Mouse (Mus musculus) kidney, adult 2 months (tissue): ENCODE measurements at regions not wholly inside any gene's neighbourhood (a gene's known extent, or its start where the extent isn't known, plus 50 kb on each side); places are given as distances from the start of the nearest gene placed in this dataset.

Experiments used
- CTCF ChIP-seq: fragments of 200-500 bp; conservative IDR thresholded peaks from 2 replicates; pipeline ENCODE4 v1.5.1; 2011; ENCODE audit warnings: low read depth, mild to moderate bottlenecking, control low read depth, low read length, moderate library complexity, mixed read lengths; ENCODE audit not compliant: insufficient read depth, insufficient read length
- POLR2A ChIP-seq: fragments of 200-500 bp; IDR thresholded peaks from one replicate; pipeline ENCODE4 v1.6.1; 2011; ENCODE audit warnings: low read depth, low read length, control low read depth

DNA sequence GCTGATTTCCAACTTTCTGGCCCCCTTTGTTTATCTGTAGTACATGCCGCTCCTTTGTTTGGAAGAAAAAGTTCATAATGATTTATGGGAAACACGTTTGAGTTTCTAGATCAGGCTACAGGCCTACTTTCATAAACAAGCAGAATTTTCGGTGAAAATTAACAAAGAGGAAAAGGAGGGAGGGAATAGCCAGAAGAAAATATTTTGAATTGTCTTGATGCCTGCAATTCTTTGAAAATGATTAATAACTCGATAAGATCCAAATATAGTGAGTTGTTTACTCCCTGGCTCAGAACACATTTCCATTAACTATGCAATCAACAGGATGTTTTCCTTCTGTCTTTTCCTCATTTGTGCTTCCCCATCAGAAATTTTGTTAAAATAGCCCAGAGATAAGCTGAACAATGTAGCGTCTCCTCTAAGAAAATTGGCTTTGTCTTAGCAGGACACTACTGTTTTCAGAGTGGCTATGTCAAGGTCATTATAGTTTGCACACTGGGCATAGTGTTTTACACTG lies 328.7 kb upstream of the Mmadhc start:
- TF ChIP-seq CTCF (no peak), POLR2A (no peak)
